Mouse (Mus musculus) midbrain, embryonic 14.5 days (tissue): ENCODE data around the gene Itga4. TPM values are rescaled to one million over a fixed set of nuclear protein-coding genes. Genes with fewer than 3 reads are reported as not detected.

Experiments used
- ATAC-seq: fragments of 200-750 bp; cut with Nextera tagmentation; 2 replicates; pipeline ENCODE4 v1.8.0; 2017; ENCODE audit warnings: moderate number of reproducible peaks, moderate library complexity; ENCODE audit not compliant: low FRiP score, low TSS enrichment
- DNase-seq: peaks from one replicate; pipeline ENCODE4 v3.0.0-alpha.2; 2015
- H3K27ac ChIP-seq: fragments of 300-500 bp; sonication (generic); replicated peaks from 2 replicates; pipeline ENCODE4 v1.5.1; 2014; ENCODE audit warnings: mild to moderate bottlenecking, low read depth, low read length, moderate library complexity
- H3K27me3 ChIP-seq: fragments of 300-500 bp; sonication (generic); 2 replicates; pipeline ENCODE4 v1.6.1; 2014; ENCODE audit warnings: low read length, control low read depth, mixed read lengths; ENCODE audit not compliant: control insufficient read depth, insufficient read depth
- H3K36me3 ChIP-seq: fragments of 300-500 bp; sonication (generic); 2 replicates; pipeline ENCODE4 v1.6.1; 2014; ENCODE audit warnings: low read length, control low read depth; ENCODE audit not compliant: control insufficient read depth, insufficient read depth
- H3K4me1 ChIP-seq: fragments of 300-500 bp; sonication (generic); 2 replicates; pipeline ENCODE4 v1.6.1; 2014; ENCODE audit warnings: mild to moderate bottlenecking, antibody characterized with exemption, low read length, control low read depth; ENCODE audit not compliant: control insufficient read depth, insufficient read depth
- H3K4me2 ChIP-seq: fragments of 300-500 bp; sonication (generic); 2 replicates; pipeline ENCODE4 v1.6.1; 2014; ENCODE audit warnings: mild to moderate bottlenecking, low read length, moderate library complexity
- H3K4me3 ChIP-seq: fragments of 300-500 bp; sonication (generic); replicated peaks from 2 replicates; pipeline ENCODE4 v1.5.1; 2014; ENCODE audit warnings: low read depth, low read length
- H3K9ac ChIP-seq: fragments of 300-500 bp; sonication (generic); replicated peaks from 2 replicates; pipeline ENCODE4 v1.6.1; 2014; ENCODE audit warnings: mild to moderate bottlenecking, low read length, moderate library complexity
- H3K9me3 ChIP-seq: fragments of 300-500 bp; sonication (generic); 2 replicates; pipeline ENCODE4 v1.6.1; 2016; ENCODE audit warnings: low read length, control low read depth, mixed read lengths; ENCODE audit not compliant: control insufficient read depth
- WGBS: fragments of 180-500 bp; shearing (Covaris S2); extraction: QIAGEN DNeasy Blood & Tissue Kit; methylation state at CpG from one replicate; pipeline ENCODE4 v1.1.7; 2014; 5-methylcytosine and 5-hydroxymethylcytosine counted together
- polyA plus RNA-seq: library from polyadenylated mRNA; unstranded; fragments of >200 nt; fragmentation: Nextera tagmentation; extraction: Ambion mirVana; gene quantifications from 2 replicates; pipeline ENCODE4 v1.2.1, GENCODE M21; 2014

Itga4 gene
- 2.4 and 4.6 TPM in 2 replicates for polyA plus RNA-seq

DNA sequence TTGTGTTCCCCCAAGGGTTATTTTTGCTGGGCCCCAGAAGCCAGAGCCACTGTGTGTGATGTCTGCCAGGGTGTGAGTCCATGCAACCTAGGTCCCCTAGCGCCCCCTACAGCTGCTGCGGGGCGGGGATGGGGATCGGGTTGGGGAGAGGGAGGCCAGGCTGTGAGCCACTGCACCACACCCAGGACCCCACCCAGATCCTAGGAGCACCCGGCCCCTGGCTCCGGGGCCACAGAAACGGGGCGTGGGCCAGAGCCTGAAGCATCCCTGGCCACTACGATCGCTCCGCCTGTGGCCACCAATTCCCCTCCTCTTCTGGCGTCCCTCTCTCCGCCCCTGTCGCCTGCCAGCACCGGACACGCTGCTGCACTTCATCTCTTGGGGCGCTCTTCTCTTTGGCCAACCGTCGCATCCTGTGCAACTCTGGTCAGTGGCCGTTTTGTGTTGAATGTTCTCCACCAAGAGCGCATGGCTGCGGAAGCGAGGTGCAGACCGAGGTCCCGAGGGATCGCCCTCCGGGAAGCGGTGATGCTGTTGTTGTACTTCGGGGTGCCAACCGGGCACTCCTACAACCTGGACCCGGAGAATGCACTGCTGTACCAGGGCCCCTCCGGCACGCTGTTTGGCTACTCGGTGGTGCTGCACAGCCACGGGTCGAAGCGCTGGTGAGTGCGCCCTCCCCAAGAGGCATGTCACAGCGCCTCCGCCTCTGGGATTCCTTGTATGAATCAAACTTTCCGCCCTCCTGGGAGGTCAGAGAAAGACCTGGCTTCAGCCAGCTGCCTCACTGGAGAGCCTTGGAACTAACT lies at the start of gene Itga4:
Itga4 (plus strand) TSS at position 235 of the 809 bp plus-strand sequence.
- H3K27ac ChIP-seq: no peak within 1 kb of the TSS
- H3K36me3 ChIP-seq: no peaks in the 10 kb centered on the region
- H3K4me2 ChIP-seq: peak within 1 kb of the TSS; percentile 90
- no peaks in the 10 kb centered on the region for H3K27me3 ChIP-seq
- H3K9me3 ChIP-seq: no peaks in the 10 kb centered on the region
- 1% methylated on average over 41 of the region's 41 CpGs for WGBS
- ATAC-seq (peak; percentile 90), DNase-seq (peak; percentile 76)
- peaks cover 12% of the 10 kb centered on the region for H3K4me1 ChIP-seq
- H3K4me3 ChIP-seq: peak within 1 kb of the TSS; percentile 50
- peak within 1 kb of the TSS; percentile 65 for H3K9ac ChIP-seq

DNA sequence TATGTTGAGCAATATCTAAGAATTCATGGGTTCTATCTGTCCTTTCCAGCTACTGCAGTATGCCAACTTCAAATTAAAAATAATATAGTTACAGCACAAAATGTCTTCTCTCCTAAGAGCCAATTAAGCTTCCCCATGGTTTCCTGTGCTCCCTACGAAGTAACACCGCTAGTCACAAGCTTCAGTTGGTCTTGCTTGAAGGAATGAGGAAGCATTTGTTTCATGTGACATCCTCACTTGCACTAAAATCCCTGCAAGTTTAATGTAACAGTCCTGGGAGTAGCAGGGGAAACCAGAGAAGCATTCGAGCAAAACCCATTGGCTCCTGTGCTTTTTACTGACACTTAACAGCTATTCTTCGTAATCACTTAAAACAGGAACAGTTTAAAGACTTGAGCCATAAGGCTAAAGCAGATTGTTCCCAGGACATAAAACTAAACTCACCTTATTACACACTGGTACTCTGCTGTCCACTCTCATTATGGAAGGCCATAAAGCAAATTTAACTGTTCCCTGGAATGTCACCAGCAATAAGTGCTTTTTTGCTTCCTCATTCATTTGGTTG lies 49.0 kb upstream of the Itga4 start:
- Histone ChIP-seq H3K27ac (no peak overlapping the region), H3K9me3 (no peaks in the 10 kb centered on the region), H3K4me1 (no peaks in the 10 kb centered on the region), H3K36me3 (no peaks in the 10 kb centered on the region), H3K9ac (no peak overlapping the region), H3K4me3 (no peak overlapping the region), H3K4me2 (no peak overlapping the region), H3K27me3 (no peaks in the 10 kb centered on the region)
- WGBS: 90% methylated on average over 4 of the region's 4 CpGs
- ATAC-seq: no peak
- no peak for DNase-seq

DNA sequence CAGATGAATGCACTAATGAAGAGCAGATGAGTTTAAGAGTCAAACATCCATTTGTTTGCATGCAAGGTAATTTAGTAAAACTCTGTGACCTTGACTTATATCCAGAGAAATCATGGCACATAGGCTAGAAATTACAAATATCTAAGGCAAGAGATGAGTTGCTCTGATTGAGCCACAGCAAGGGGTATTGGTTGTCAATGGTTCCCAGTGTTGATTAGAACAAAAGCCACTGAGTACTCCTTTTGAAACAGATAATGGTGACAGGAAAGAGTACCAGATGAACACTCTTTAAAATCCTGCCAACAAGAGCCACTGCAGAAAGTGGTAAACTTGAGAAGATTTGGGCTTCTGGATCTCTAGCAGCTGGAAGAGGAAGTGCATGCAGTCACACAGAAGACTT lies 40.2 kb upstream of the Itga4 start:
- Histone ChIP-seq H3K4me1 (no peaks in the 10 kb centered on the region), H3K27me3 (no peaks in the 10 kb centered on the region), H3K4me2 (no peak overlapping the region), H3K36me3 (no peaks in the 10 kb centered on the region), H3K9ac (no peak overlapping the region), H3K9me3 (no peaks in the 10 kb centered on the region), H3K27ac (no peak overlapping the region), H3K4me3 (no peak overlapping the region)
- ATAC-seq (no peak), DNase-seq (no peak)

- DNase-seq: no peak
- no peaks in the 10 kb centered on the region for H3K36me3 ChIP-seq
- no peak overlapping the region for H3K4me3 ChIP-seq
- no peaks in the 10 kb centered on the region for H3K9me3 ChIP-seq
- H3K4me1 ChIP-seq: no peaks in the 10 kb centered on the region
- ATAC-seq: no peak
- WGBS: 68% methylated on average over 3 of the region's 3 CpGs
- no peaks in the 10 kb centered on the region for H3K27me3 ChIP-seq
- no peak overlapping the region for H3K9ac ChIP-seq
- H3K27ac ChIP-seq: no peak overlapping the region
- no peak overlapping the region for H3K4me2 ChIP-seq
Measured at GRCm38 (mm10) chr2:79215479-79215878, 39.7 kb upstream of the Itga4 start.

GRCm38 (mm10) chr2:79224714-79225426 lies 30.4 kb upstream of the Itga4 start:
- H3K9ac ChIP-seq: no peak overlapping the region
- H3K4me2 ChIP-seq: no peak overlapping the region
- H3K27ac ChIP-seq: no peak overlapping the region
- H3K36me3 ChIP-seq: no peaks in the 10 kb centered on the region
- H3K27me3 ChIP-seq: no peaks in the 10 kb centered on the region
- DNase-seq: peak; percentile 44
- ATAC-seq: no peak
- 87% methylated on average over 3 of the region's 3 CpGs for WGBS
- no peaks in the 10 kb centered on the region for H3K9me3 ChIP-seq
- H3K4me1 ChIP-seq: no peaks in the 10 kb centered on the region
- no peak overlapping the region for H3K4me3 ChIP-seq

- ATAC-seq: no peak
- 94% methylated on average over 4 of the region's 4 CpGs for WGBS
- DNase-seq: no peak
- no peak overlapping the region for H3K4me3 ChIP-seq
- no peak overlapping the region for H3K4me2 ChIP-seq
- H3K27me3 ChIP-seq: no peaks in the 10 kb centered on the region
- H3K9me3 ChIP-seq: no peaks in the 10 kb centered on the region
- no peak overlapping the region for H3K27ac ChIP-seq
- H3K4me1 ChIP-seq: no peaks in the 10 kb centered on the region
- no peaks in the 10 kb centered on the region for H3K36me3 ChIP-seq
- H3K9ac ChIP-seq: no peak overlapping the region
Measured at GRCm38 (mm10) chr2:79227805-79228241, 27.4 kb upstream of the Itga4 start.

DNA sequence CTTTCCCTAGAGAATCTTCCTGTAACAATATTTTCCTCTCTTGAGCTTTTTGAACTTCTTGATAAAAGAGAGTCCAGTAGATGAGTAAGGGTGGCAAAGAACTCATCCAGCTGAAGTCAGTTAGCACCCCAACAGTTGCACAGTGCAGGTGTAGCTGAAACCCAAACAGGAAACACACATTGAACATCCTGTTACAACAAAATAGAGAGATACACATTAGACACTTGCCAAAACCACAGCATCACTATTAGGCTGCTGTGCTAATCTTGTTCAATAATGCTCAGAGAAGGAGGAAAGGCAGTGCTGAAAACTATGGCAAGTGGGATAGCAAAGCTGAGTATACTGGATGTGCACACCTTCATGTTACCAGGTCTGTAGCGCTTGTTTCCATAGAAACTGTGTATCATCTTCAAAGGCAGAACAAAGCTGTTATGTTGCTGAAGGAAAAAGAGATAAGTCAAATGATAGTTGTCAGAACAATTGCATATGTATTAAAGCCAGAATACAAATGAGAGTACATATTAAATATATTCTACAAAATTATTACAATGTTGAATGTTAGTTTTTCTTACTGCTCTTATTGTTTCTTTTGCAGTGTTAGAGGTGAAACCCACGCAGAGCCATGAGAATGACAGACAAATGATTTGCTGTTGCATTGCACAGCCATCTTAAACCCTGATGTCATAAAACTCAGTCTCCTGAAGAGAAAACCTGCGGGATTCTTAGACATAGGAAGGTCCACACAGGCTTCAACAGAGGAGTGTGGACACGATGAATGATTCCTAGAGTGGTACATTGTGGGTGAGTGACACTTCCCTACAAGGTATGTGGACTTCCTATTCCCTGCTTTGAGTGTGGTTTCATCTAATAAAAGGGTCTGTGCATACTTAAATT lies 23.9 kb upstream of the Itga4 start:
- H3K9ac ChIP-seq: no peak overlapping the region
- H3K27ac ChIP-seq: no peak overlapping the region
- ATAC-seq (no peak), DNase-seq (peak; percentile 37)
- H3K4me1 ChIP-seq: no peaks in the 10 kb centered on the region
- H3K4me2 ChIP-seq: no peak overlapping the region
- no peaks in the 10 kb centered on the region for H3K9me3 ChIP-seq
- no peaks in the 10 kb centered on the region for H3K27me3 ChIP-seq
- 83% methylated on average over 4 of the region's 4 CpGs for WGBS
- H3K4me3 ChIP-seq: no peak overlapping the region
- no peaks in the 10 kb centered on the region for H3K36me3 ChIP-seq

DNA sequence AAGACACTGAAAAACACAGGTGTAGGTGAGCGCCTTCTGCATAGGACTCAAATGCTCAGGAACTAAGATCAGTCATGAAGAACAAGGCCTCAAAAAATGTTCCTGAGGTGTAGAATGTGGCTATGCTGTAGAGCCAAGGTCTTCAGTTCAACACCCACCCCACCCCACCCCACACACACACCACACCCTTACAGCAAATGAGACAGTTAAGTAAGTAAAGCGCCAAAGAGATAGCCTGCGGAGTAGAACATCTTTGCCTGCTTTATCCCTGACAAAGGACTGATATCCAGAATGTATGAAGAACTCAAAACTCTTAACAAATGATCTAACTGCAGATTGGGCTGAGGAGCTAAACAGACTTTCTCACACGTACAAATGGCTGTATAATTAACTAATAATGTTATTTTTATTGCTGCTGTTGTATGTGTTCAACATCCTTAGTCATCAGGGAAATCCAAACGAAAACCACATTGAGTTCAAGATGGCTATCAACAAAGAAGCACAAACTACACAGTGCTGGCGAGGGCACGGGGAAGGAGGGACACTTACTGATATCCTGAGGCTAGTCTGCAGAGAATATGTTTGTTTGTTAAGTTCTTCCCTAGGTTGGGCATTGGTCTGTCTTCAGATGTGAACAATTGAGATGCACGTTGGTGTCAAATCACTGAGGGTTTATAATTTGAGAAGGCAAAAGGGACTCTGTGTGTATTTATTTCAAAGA lies 19.3 kb upstream of the Itga4 start:
- WGBS: 93% methylated on average over 8 of the region's 8 CpGs
- Histone ChIP-seq H3K9me3 (no peaks in the 10 kb centered on the region), H3K27me3 (no peaks in the 10 kb centered on the region), H3K4me3 (no peak overlapping the region), H3K27ac (no peak overlapping the region), H3K4me1 (no peaks in the 10 kb centered on the region), H3K36me3 (no peaks in the 10 kb centered on the region), H3K9ac (no peak overlapping the region), H3K4me2 (no peak overlapping the region)
- DNase-seq: no peak
- ATAC-seq: no peak
